Mouse (Mus musculus): ENCODE measurements at regions not wholly inside any gene's neighbourhood (a gene's known extent, or its start where the extent isn't known, plus 50 kb on each side); places are given as distances from the start of the nearest gene placed in this dataset.

- no peak for DNase-seq (ENCODE audit: low spot score)
These were observed 340.6 kb downstream of the Setd4 start for GRCm38 (mm10) chr16:93263141-93263815.

DNA sequence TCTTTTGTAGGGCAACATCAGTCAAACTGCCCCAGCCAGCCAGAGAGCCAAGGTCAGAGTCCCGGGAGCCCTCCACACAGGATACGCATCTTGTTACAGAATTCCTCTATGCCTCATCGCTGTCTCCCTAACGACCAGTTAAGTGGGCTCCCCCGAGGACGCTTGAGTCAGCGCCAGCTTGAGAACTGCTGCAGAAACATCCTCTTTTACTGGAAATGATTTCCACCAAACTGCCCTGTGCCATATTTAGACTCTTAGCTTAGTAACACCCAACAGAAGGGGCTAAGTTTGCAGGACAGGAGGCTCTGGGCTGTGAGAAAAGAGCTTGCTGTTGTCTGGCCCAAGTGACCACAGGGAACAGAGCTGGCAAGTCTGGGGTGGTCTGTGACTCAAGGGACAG, 357.0 kb downstream of the Setd4 start:
- peak; percentile 9 for DNase-seq (ENCODE audit: low spot score)

DNA sequence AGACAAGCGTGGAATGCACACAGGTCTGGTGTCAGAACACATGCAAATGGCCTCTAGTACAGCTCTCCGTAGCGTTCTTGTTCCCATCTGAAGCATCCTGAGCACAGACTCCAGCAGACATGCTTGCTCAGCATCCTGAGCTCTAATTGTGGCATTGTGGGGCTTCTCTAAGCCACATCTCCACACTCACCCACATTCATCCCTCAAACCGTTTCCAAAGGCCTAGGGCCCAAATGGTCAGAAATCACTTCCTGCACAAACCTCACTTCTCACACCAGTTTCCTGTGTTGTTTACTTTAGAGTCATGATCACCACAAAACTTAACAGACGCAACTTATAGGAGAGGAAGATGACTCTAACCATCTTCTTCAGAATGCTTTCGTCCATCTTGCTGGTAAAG, 358.1 kb downstream of the Setd4 start:
- no peak for DNase-seq (ENCODE audit: low spot score)

- DNase-seq (ENCODE audit: low spot score), result no peak
These were observed 365.0 kb downstream of the Setd4 start for GRCm38 (mm10) chr16:93238898-93239297.

DNA sequence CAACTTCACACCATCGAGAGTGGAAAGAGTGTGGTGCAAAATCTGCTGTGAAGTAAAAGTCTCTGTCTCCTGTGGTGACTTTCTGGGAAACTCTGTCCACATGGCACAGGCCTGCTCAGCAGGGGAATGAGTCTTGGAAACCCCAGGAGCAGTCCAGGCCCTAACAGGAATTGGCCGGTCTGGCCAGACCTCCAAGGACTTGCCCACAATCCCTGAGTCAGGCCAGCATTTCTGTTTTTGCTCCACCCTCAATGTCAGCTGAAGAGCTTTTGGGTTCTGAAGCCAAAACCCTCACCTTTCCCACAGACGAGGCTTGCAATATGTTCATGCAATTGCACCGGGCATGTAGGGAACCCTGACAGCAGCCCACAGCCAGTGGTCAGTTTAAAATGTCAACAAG, 365.5 kb downstream of the Setd4 start:
- no peak for DNase-seq (ENCODE audit: low spot score)

- DNase-seq (ENCODE audit: low spot score), result no peak
These were observed 378.2 kb downstream of the Setd4 start for GRCm38 (mm10) chr16:93225644-93226043.

GRCm38 (mm10) chr16:93225196-93225595, 378.7 kb downstream of the Setd4 start:
- no peak for DNase-seq (ENCODE audit: low spot score)

- no peak for DNase-seq (ENCODE audit: low spot score)
These were observed 384.1 kb downstream of the Setd4 start for GRCm38 (mm10) chr16:93219731-93220130.

DNA sequence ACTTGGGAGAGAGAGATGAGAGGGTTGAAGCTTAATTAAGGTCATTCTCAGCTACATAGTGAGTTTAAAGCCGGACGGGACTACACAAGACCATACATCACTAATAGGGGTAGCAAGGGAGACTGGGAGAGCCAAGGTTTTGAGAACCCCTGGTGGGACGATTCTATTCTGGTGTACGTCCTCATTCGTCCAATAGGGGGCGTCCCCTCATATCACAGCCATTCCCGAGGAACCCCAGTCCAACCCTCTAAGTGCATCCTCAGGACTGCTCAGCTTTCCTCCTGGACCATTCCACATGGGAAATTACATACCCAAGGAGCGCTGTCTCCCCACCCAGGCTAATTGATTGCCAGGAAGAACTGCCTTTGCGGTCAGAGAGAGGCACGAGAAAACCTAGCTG, 385.5 kb downstream of the Setd4 start:
- no peak for DNase-seq (ENCODE audit: low spot score)

DNA sequence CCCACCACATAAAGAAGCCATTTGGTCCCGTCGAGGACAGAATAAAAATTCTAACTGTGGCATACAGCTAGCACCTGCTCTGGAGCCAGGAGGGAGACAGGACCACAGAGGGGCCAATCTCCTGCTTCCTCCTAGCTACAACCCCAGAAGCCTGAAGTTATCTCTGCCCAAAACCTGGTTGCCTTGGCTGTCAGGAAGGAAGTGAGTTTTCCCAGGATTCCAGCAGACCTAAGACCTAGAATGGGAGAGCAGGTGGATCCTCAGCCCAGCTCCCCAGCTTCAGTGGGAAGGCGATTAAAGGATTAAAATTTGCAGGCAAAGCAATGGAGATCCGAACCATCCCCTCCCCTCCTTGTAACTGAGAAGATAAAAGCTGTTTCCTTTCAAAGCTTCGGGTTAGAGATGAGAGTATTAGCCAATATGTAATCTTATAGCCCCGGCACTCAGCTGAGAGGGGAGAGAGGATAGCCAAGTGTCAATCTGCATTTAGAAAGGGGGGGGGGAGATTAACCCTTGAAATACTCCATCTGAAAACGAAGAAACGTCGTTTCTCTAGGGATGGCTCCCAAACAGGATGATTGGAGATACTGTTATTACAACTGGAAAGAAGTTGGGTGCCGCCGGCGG, 386.1 kb downstream of the Setd4 start:
- DNase-seq (ENCODE audit: low spot score), result no peak

- no peak for DNase-seq (ENCODE audit: low spot score)
These were observed 388.2 kb downstream of the Setd4 start for GRCm38 (mm10) chr16:93215630-93216029.

GRCm38 (mm10) chr16:93213618-93214017, 387.7 kb upstream of the Runx1 start:
- DNase-seq (ENCODE audit: low spot score), result no peak

DNA sequence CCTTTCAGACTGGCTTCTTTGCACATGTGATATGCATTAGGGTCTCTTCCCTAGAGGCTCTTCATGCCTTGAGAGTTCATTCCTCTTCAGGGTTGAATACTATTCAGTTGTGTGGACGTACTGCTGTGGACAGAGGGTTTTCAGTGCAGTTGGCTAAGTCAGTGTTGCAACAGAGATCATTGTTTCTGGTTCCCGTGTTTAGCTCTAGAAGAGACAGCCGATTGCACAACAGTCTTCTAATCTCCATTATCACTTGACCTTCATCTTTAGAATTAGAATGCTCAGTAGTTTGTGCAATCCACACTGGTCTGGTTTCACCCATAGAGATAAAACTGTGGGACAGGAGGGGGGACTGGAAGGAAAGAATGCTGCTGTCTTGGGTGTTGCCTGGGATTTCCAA, 381.7 kb upstream of the Runx1 start:
- DNase-seq (ENCODE audit: low spot score), result no peak

- DNase-seq (ENCODE audit: low spot score), result no peak
These were observed 381.3 kb upstream of the Runx1 start for GRCm38 (mm10) chr16:93207217-93207616.

- DNase-seq (ENCODE audit: low spot score), result no peak
These were observed 380.4 kb upstream of the Runx1 start for GRCm38 (mm10) chr16:93206325-93206724.

GRCm38 (mm10) chr16:93204601-93205000, 378.7 kb upstream of the Runx1 start:
- DNase-seq (ENCODE audit: low spot score), result no peak

DNA sequence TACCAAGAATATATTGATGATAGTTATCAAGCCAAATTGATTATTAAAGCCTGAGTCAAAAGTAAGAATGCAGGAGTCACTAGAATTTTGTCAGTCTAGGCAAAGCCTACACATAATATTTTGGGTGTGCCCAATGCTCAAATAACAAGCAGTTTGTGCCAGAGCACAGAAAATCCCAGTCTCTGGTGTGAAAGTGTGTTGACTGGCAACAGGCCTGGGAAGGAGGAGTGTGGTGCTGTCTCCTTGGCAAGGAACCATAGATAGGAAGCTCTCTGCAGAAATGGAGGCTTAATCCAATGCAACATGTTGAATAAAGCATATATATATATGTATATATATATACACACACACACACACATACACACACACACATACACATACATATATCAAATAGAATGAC, 376.6 kb upstream of the Runx1 start:
- no peak for DNase-seq (ENCODE audit: low spot score)

GRCm38 (mm10) chr16:93197300-93197699, 371.4 kb upstream of the Runx1 start:
- no peak for DNase-seq (ENCODE audit: low spot score)

GRCm38 (mm10) chr16:93193921-93194481, 368.1 kb upstream of the Runx1 start:
- DNase-seq (ENCODE audit: low spot score), result no peak

GRCm38 (mm10) chr16:93193263-93193662, 367.3 kb upstream of the Runx1 start:
- no peak for DNase-seq (ENCODE audit: low spot score)

GRCm38 (mm10) chr16:93192651-93193173, 366.8 kb upstream of the Runx1 start:
- no peak for DNase-seq (ENCODE audit: low spot score)

- DNase-seq (ENCODE audit: low spot score), result no peak
These were observed 365.2 kb upstream of the Runx1 start for GRCm38 (mm10) chr16:93191174-93191573.

GRCm38 (mm10) chr16:93190301-93190700, 364.4 kb upstream of the Runx1 start:
- DNase-seq (ENCODE audit: low spot score), result no peak

Data from layer of hippocampus, adult 11-12 months (tissue).